Mouse (Mus musculus) spleen, adult 18-20 months (tissue): ENCODE measurements around the gene Prkce.
A peak's percentile ranks its signal among the peaks of the same experiment; 100 is the strongest.

Source experiments
- DNase-seq, 2 experiments: peaks; one replicate each; pipeline ENCODE4 v3.0.0; 2022; ENCODE audit warnings: mixed read lengths in 2 of 2

Prkce gene

DNA sequence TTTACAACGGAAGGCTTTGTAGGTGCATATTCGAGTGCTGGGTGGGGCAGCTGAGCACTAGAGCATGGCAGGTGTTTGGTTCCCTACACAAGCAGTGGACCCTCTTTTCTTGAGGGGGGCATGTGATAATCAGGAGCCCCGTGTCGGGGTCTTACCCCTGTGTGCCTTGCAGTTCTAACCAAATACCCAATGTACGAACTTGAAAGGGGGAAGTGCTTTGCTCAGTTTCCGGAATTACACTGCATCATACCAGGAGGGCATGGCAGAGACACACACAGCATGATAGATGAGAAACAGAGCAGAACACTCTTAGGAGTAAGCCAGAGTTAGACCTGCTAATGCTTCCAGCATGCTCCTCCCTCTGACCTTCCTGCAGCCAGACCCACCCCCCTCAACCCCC lies 208.8 kb downstream of the Prkce start:
- peak in 1 of 2 experiments; percentile 5 for DNase-seq

DNA sequence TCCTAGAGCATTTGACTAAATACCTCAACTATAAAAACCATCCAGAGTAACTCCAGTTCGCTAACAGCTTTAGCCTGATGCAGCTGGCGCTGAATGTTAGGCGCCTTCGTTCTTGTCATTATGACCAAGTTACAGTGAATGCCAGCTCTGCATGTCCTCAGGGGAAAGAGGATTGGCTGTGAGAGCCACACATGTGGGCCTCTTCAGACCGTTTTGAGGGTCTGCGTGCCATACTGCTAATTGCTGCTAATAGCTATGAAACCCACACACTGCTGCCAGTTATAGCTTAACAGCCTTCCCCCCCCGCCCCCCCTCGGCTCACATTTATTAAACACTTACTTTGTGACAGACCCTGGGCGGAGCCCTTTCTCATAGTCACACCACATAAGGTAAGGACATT lies 210.3 kb downstream of the Prkce start:
- DNase-seq: no peak

DNA sequence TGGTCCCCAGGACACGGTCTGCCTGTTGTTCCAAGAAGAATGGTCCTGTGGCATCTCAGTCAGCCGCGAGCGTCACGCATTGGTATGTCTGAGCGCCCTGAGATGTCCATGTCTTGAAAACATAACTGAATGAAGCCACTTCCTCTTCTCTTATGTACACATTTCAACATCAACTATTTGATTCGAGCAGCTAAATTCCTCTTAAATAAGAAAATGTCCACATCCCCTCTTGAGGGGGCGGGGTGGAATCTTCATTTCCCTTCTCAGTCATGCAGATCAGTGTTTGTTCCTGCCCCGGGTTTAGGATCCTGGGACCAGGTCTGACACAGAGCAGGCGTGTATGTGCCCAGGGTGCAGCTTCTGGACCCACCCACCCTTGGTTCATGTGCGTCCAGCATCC lies 211.0 kb downstream of the Prkce start:
- DNase-seq: peak; percentile 53 to 56

DNA sequence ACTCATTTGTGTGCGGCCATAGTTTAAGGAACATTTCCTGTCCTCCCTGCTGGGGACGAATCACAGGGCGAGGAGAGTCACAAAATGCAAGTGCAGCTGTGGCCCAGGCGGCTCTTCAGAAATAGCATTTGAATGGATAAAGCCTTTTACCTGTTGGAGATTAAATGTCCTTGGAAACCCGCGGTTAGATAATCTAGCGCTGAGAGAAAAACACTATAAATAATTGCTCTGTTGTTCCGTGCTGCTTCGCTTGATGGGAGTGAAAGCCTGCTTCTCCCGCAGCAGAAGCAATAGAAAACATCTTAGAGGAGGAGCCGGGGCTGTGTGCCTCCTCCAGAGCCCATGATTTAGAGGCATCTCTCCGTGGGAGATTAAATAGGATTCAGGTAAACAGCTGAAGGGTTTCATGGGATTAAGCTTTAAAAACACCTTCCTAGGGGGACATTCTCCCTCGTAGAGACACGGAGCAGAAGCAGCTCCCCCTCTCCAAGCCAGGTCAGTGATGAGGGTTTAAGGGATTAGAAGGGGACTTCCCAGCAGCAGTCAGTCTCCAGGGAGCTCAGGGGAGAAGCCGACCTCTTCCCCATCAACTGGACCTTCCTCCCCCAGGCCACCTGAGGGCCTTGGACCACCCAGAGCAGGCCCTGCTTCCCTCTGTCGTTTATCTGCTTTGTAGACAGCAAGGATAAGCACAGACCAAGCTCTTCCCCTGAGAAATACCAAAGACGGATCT lies 212.0 kb downstream of the Prkce start:
- no peak for DNase-seq

DNA sequence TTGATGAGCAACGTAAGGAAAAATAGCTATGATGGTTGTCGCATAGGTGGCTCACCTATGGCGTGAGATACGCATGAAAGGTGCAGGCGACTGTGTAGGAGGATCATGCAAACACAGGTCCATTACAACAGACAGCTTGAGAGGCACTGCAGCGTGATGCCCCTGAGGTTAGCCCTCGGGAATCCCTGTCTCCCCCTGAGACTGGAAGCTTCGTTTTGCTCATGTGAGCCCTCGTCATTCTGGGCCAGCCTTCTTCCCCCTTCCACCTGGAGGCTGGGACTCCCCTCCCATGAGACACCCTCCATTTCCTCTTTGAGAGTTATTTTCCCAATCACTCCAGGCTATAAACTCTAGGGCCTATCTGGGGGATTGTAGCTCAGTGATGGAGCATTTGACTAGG lies 213.9 kb downstream of the Prkce start:
- no peak for DNase-seq

DNA sequence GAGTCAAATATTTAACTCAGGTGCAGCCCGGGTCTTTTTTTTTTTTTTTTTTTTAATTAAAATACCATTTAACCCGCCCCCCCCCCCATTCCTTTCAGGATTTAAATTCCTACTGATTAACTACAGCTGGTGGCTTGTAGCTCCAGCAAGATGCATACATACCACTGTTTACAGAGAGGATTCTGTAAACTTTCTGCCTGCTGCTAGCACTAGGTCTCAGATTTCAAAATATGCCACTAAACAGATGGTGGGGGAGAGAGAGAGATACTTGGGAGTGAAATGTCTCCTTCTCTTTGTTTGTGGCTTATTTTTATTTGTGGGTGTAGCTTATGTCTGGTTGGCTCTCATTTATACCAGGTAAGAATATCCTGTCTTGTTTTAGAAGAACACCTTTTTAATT lies 215.3 kb downstream of the Prkce start:
- DNase-seq: no peak

DNA sequence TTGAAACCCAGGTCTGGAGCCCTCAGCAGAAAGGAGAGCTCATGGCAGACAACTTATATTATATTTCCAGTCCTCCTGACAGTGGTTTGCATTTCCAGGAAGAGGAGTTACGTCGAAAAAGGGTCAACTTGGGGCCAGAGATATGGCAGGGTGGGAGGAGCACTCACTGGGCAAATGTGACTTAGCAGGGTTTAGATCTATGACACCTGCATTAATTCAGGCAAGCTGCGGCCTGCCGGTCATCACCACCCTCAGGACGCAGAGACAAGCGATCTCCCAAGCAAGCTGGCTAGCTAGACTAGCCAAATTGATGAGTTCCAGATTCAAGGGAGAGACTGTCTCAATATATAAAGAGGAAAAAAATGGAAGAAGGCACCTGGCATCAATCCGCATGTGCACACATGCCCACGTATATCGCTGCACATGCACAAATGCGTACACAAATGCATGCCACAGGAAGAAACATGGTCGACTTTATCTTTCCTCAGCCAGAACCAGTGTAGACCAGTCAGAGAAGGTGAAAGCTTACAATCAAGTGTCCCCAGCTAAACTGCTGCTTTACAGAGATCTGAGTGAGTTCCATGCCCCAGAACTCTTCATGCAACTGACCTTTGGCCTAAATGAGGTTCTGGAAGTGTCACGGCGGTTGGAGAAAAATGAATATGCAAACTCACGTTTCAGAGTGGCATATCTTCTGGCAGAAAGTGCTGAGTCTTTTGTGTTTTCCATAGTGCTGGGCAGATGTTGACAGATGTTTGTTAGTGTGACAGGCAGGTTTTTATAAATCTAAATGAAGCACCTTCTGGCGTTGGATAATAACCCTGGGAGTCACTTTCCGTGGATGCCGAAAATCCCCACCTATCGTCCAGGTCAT lies 216.4 kb downstream of the Prkce start:
- DNase-seq: no peak

DNA sequence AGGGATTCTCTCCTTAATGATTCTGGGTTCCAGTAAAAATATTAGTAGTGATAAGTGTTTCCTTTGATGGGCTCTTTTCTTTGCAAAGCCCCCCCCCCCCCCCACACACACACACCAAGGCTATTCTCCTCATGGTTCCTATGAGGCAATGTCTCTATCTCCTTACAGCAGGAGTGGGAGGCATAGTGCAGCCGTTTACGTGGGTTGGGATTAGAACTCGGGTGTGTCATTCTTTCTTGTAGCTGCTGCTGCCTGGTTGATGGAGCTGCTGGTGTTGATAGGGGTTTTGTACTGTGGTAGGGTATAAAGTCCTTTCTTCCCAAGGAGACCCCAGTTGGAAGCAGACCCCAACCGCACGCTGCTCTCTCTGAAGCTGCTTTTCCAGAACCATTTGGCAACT lies 224.9 kb downstream of the Prkce start:
- DNase-seq: no peak

DNA sequence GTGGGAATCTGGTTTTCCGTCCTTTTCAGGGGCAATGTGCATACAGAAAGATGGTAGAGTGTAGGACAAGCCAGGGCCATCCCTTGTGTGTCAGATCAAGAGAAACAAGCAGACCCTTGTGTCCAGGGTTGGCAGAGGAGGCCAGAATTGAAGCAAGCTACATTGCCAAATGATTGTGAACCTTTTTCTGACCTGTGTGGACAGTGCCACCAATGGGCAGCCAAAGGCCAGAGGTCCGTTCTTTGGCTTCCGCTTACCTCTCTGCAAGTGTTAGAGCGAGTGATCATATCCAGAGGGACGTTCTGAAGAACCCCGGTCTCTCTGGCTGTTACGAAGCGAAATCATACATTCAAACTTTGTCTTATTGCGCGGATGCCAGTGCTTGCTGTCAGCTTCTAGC lies 225.6 kb downstream of the Prkce start:
- no peak for DNase-seq

DNA sequence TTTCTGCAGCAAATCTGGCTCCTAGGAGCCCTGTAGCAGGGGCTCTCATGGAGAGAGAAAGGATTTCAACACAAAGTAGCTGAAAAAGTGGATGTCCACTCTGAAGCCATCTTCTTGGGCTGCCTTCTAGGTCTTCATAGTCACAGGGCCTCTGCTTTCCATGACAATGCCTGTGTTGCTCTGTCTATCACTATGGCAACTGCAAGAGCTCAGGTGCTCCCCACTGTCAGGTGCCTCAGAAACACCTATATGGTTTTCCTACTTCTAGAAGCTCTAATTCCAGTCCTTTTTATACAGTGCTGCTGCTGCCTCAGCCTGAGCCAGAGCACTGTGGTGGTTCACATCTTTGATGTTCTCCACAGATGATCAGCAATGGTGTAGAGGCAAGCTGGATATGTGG lies 229.5 kb downstream of the Prkce start:
- DNase-seq: no peak

DNA sequence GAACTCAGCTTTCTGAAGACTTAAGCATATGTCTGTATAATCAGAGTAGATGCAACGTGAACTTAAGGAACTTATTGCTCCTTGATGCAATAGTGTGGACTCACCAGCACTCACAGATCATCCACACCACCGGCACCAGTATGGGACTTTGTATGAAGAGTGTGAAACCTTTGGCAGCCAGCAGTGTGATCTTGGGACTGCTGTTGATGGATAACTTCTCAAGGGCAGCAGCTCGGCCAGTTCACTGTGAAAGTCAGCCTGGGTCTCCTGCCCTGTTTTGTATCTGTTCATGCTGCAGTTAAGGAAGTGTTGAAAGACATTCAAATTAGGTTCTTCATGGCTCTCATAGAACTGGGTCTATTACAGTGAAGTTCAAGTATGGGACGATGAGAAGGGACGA lies 230.1 kb downstream of the Prkce start:
- DNase-seq: no peak

DNA sequence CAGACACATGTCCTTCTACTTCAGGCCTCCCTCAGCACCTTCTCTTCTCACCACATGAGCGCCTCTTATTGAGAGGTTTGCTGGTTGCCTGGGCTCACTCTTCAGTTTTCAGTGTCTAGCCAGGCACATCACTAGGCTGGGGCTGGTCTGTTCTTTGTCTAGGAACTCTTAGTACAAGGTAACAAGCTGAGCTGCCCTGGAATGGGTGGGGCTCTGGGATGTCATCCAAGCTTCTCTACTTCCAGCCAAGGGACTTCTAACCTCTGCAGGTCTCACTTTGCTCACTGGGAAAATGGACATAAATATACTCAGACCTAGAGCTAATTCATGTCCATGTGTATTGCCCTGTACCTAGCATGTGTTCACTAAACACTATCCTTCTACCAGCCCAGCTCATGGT lies 230.6 kb downstream of the Prkce start:
- DNase-seq: no peak

DNA sequence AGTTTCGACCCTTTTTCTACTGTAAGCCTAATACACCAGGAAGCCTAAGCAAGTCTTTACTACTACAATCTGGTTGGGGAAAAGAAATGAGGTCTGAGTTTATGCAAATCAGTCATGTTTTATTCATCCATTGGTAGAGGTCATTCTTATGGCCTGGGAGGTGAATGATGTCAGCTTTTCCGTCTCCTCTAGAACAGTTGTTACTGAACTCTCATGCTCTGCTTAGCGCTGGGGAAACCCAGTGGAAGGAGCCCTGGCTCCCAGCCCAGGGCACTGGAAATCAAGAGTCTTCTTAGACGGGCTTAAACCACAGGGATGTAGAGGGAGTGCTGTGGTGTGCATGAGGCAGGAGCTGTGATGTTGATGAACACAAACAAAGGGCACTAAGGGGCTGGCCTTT lies 232.4 kb downstream of the Prkce start:
- no peak for DNase-seq

DNA sequence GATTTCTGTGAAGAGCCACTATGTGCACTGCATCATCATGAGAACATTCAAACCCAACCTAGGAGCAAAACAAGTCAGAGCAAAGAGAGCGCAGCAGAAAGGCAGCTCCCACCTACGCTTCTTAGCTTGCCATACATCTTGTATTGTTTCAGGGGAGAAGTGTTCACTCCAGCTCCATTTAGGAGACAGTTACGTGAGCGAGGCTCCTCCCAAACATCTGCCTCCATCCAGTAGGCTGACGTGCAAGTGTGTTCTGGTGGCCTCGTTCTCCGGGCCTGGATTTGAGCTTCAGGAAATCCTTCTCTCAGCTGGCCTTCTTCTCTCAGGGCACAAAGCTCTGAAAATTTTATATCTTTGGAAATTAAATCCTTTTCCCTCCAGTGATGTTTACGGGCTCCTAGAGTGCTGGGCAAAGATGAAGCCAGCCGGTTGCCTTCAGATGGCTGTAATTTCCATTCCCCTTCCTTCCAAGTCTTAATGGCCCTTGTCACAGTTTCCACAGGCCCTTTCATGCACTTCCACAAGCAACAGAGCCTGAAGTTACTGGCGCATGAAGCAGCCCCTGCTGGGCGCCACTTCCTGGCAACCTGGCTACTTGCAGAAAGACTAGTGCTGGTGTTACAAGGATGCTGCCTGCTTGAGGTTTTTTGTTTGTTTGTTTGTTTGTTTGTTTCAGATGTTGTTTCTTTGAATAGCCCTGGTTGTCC lies 237.4 kb downstream of the Prkce start:
- no peak for DNase-seq

DNA sequence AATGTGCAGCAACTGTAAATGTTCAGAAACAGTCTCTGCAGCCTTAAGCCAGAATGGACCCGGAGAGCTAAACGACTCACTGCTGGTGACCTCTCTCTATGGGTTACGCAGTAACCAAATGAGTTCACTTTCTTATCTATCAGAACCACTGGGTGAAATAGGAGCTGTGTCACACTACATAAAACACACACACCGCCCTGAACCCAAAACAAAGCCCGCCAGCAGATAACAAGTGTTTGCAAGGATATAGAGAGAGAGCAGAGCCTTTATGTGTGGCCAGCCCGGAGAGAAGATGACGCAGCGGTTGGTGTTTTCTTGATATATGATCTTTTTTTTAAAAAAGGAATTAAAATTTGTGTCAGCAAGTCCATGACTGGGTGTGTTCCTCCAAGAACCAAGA lies 238.1 kb downstream of the Prkce start:
- DNase-seq: no peak

DNA sequence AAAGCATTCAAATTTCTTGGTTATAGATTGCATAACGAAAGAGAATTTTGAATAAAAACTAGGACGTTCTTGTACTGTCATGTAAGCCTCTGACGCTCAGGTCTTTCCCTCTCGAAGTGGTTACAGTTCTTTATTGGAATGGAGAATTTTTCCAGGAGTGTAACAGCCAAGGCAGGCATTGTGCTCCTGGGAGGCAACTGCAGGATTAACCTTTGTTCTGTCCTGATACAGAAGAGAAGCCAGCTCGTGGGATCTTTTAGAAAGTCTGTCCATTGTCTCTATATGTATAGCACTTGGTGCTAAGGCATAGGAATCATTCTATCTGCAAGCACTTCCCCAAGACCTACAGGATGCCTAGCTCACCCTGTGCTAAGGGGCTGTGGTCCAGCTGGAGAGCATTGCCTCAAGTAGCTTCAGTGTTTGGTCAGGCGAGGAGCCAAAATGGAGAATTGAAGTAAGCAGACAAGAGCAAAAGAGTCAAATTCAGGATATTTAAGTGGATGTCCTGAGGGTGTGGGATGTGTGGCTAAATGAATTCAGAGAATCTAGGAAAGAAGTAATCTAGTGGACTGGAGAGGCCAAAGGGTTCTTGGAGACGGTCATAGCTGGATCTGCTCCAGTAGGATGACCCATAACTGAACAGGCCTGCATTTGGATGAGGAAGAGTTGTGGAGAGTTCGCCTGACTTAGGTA lies 240.5 kb downstream of the Prkce start:
- no peak for DNase-seq

DNA sequence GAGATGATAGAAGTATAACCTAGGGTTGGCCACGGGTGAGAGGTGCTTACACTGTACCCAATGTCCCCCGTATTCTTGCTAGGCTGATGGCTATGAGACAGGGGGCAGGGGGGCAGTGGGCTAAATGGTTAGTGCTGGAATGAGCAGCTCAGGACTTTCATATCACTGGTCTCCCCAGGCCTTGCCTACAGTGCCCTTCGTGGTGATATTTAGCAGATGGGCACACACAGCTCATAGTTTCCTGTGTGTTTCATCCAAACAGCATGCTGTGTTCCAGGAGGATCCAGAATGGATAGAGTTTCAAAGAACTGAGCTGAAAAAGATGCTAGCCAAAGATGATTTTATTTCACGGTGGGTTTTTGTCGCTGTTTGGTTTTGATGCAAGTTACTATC lies 241.0 kb downstream of the Prkce start:
- no peak for DNase-seq

DNA sequence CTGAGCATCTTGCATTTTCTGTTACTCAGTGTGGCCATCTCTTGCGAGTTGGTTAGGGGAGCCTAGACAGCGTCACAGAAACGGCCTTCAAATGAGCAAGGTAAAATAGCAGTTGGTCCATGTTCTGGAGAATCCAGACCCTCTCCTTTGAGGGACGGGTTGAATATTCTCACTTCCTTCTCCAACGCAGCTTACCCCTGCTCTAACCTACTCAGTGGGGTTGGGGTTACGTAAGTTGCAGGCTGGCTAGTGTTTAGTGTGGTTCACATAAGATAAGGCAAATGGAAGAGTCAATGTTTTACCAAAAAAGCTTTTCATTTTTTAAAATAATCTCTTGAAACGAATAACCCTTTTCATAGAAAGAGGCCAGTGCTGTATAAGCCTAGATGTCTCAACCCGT lies 241.9 kb downstream of the Prkce start:
- no peak for DNase-seq

DNA sequence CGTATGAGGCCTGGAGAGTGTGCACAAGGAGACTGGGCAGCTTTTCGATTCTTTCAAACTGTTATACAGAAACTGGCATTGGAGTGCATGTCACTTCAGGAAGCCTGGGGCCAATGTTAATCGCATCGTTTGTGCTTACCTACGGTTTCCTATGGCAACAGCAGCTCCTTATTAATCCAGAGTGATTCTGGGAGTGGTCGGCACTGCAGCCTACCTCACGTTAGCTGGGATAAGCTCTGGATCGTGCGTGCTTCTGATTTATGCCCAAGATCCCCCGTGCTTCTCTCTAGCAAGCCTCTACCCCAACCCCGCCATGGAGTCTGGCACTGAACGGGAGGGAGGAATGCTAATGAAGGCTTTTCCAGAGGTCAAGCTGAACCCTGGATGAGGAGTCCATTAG lies 242.9 kb downstream of the Prkce start:
- no peak for DNase-seq

DNA sequence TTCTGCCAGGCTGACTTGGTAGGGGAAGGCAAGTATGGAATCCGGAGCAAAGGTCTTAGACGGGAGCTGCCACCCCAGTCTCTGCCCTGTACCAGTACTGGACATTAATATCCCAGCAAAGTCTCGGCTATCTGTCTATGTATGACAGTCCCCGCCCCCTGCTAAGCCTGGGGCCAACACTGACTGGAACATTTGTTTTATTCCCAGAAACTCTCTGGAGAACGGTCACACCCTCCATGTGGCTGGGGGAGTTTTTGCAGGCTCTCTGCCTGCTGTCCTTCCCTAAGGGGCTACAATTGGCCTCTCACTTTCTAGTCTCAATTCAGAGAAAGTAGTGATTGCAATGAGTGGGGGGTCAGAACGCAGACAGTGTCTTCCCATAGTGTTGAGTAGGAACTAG lies 244.6 kb downstream of the Prkce start:
- DNase-seq: no peak

DNA sequence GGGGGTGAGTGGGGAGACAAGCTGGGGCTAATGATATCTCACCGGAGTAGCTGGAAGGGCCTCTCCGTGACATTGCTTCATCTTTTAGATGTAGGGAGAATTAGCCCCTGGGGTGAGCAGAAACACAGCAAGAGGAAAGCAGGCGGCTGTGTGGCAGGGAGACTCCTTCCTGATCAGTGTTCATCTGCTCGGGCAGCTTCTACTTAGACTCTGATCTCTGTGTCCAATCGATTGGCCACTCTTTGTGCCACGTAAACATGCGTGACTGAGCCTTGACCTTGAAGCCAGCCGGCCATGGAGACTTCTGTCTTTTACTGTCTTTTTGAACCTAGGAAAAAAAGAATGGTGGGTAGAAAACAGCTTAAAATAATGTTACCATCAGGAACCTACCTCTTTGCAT lies 247.0 kb downstream of the Prkce start:
- DNase-seq: no peak

DNA sequence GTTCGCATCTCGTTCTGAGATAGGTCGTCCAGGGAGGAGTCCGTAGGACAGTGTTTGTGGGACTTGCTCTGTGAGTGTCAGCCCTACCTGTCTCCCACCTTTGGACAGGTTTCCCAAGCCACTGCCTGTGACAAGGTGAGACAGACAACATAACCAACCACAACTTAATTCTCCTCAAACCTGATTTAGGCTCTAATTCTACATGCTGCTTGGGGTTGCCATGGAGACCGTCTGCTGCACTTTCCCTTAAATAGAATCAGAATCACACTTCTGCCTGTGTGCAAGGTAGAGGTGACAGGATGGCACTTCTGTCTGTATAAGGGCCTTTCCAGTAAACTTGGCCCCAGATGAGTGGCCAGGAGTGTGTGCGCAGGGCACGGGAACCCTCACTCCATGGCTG lies 248.4 kb downstream of the Prkce start:
- DNase-seq: no peak

DNA sequence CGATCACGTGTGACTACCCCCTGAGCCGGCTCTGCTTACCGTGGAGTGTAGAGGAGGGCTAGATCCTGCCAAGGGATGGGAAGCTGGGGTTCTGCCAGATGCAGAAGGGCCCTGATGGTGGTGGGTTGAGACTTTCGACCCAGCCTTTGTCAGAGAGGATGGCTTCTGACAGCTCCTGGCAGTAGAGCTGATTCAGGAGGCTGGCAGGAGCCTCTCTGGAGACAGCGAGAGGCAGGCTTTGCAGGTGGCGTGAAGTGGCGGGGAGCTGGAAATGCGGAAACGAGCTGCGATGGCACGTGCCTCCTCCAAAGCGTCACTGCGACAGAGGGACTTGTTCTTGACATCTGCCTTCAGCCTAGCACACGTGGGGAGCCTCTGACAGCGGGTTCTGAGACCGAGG lies 250.7 kb downstream of the Prkce start:
- no peak for DNase-seq
